Mouse (Mus musculus) liver, embryonic 14.5 days (tissue): ENCODE results near the gene Gtf2a2.
"Not testable (repeated sequence)": the region's sequence is repeated elsewhere in the genome, so short reads cannot be mapped to it uniquely, and the experiment has no call there.

Experiments used
- CTCF ChIP-seq: IDR thresholded peaks from 2 replicates; pipeline ENCODE4 v1.5.1; 2016; ENCODE audit warnings: antibody characterized with exemption, low read depth, control low read depth
- EP300 ChIP-seq: IDR thresholded peaks from 2 replicates; pipeline ENCODE4 v1.6.1; 2016; ENCODE audit warnings: antibody characterized with exemption, low read depth

GRCm38 (mm10) chr9:70023615-70024014 is 11.3 kb downstream of the Gtf2a2 start:
- not testable (repeated sequence) for TF ChIP-seq CTCF, EP300
